Mouse (Mus musculus): ENCODE data around the gene Gm13283. TPM values are rescaled to one million over a fixed set of nuclear protein-coding genes. Genes with fewer than 3 reads are reported as not detected.
"Not testable (repeated sequence)": the region's sequence is repeated elsewhere in the genome, so short reads cannot be mapped to it uniquely, and the experiment has no call there.

The Gm13283 gene
- polyA plus RNA-seq, 1 experiment, result not detected

DNA sequence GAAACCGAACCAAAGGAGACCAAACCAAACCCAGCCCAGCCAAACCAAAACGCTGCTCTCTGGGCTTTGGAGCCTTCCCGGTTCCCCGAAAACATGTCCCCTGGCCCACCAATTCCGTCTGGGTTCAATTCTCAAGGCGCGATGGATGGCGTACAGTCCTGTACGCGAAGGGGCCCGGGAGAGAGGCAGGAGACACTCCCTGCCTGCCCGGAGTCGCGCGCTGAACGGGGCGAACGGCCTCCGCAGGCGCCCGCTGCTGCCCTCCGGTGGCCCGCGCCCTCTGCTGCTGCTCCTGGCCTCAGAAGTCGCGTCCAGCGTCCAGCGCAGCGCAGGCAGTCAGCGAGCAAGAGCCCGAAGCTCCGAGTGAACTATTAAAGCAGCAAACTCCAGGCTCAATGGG is 13.6 kb downstream of the Gm13283 start, which contains the start of gene Gm13290:
TSS of gene Gm13290 (plus strand) at position 301 of the 400 bp plus-strand sequence.
- not testable (repeated sequence) for H3K9me3 ChIP-seq (ENCODE audit: control insufficient read depth, low read length); H3K27me3 ChIP-seq (ENCODE audit: control insufficient read depth); H3K36me3 ChIP-seq (ENCODE audit: control insufficient read depth); H3K4me3 ChIP-seq (replicated peaks); H3K4me1 ChIP-seq (ENCODE audit: control insufficient read depth)

DNA sequence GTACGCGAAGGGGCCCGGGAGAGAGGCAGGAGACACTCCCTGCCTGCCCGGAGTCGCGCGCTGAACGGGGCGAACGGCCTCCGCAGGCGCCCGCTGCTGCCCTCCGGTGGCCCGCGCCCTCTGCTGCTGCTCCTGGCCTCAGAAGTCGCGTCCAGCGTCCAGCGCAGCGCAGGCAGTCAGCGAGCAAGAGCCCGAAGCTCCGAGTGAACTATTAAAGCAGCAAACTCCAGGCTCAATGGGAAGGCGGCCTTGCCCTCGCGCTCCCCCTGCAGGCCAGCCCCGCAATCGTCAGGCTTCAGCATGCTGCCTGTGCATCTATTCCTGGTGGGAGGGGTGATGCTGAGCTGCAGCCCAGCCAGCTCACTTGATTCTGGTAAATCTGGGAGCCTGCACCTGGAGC is 16.7 kb downstream of the Gm13283 start, which contains the start of gene Gm13289:
TSS of gene Gm13289 (plus strand) at position 301 of the 400 bp plus-strand sequence.
- H3K27me3 ChIP-seq (ENCODE audit: control insufficient read depth); H3K9me3 ChIP-seq (ENCODE audit: control insufficient read depth, low read length); H3K4me3 ChIP-seq (replicated peaks); H3K4me1 ChIP-seq (ENCODE audit: control insufficient read depth); H3K36me3 ChIP-seq (ENCODE audit: control insufficient read depth): not testable (repeated sequence)

DNA sequence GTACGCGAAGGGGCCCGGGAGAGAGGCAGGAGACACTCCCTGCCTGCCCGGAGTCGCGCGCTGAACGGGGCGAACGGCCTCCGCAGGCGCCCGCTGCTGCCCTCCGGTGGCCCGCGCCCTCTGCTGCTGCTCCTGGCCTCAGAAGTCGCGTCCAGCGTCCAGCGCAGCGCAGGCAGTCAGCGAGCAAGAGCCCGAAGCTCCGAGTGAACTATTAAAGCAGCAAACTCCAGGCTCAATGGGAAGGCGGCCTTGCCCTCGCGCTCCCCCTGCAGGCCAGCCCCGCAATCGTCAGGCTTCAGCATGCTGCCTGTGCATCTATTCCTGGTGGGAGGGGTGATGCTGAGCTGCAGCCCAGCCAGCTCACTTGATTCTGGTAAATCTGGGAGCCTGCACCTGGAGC is 19.6 kb downstream of the Gm13283 start, which contains the start of gene Gm13272:
TSS of gene Gm13272 (plus strand) at position 301 of the 400 bp plus-strand sequence.
- not testable (repeated sequence) for H3K36me3 ChIP-seq (ENCODE audit: control insufficient read depth); H3K4me1 ChIP-seq (ENCODE audit: control insufficient read depth); H3K9me3 ChIP-seq (ENCODE audit: control insufficient read depth, low read length); H3K27me3 ChIP-seq (ENCODE audit: control insufficient read depth); H3K4me3 ChIP-seq (replicated peaks)

DNA sequence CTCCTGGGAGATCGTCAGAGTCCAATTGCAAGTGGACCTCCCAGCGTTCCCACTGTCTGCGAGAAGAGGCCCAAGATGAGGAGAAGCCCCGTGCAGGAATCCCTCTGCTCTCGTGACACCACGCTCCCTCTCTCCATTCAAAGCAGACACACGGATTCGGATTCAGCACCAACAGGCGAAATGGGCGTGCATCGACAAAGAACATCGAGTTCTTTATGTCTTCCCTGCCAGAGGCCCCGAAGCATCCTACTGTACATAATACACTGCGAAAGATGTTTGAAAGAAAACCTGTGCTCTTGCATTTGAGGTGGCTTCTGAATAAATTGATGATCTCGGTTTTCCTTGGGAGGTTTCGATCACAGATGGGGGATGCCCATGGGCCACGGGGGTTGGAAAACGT is 20.4 kb downstream of the Gm13283 start:
- not testable (repeated sequence) for H3K36me3 ChIP-seq (ENCODE audit: control insufficient read depth); H3K27me3 ChIP-seq (ENCODE audit: control insufficient read depth); H3K9me3 ChIP-seq (ENCODE audit: control insufficient read depth, low read length); H3K4me1 ChIP-seq (ENCODE audit: control insufficient read depth); H3K4me3 ChIP-seq (replicated peaks)

DNA sequence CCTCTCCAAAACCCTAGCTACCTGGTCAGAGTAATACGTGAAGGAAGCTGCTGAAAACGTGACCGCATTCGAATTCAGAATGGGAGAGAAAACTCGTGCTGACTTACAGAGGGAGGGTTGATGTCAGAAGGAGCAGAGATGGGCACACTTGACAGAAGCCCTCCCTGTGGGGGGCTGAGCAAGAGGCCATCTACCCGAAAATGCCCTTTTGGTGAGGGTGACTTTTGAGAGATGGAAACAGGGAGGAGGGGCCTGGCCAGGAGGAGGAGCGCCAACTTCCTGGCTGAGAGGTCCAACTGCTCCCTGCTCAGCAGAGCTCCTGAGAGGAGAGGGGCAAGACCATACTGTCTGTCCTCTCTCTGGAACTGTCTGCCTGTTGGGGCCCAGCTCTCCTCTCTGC is 21.9 kb downstream of the Gm13283 start, which contains the start of gene Ifnz:
TSS of gene Ifnz (plus strand) at position 301 of the 400 bp plus-strand sequence.
- H3K4me3 ChIP-seq (replicated peaks); H3K36me3 ChIP-seq (ENCODE audit: control insufficient read depth); H3K4me1 ChIP-seq (ENCODE audit: control insufficient read depth); H3K27me3 ChIP-seq (ENCODE audit: control insufficient read depth); H3K9me3 ChIP-seq (ENCODE audit: control insufficient read depth, low read length): not testable (repeated sequence)

DNA sequence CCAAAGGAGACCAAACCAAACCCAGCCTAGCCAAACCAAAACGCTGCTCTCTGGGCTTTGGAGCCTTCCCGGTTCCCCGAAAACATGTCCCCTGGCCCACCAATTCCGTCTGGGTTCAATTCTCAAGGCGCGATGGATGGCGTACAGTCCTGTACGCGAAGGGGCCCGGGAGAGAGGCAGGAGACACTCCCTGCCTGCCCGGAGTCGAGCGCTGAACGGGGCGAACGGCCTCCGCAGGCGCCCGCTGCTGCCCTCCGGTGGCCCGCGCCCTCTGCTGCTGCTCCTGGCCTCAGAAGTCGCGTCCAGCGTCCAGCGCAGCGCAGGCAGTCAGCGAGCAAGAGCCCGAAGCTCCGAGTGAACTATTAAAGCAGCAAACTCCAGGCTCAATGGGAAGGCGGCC is 22.4 kb downstream of the Gm13283 start:
- not testable (repeated sequence) for H3K4me1 ChIP-seq (ENCODE audit: control insufficient read depth); H3K36me3 ChIP-seq (ENCODE audit: control insufficient read depth); H3K27me3 ChIP-seq (ENCODE audit: control insufficient read depth); H3K9me3 ChIP-seq (ENCODE audit: control insufficient read depth, low read length); H3K4me3 ChIP-seq (replicated peaks)

DNA sequence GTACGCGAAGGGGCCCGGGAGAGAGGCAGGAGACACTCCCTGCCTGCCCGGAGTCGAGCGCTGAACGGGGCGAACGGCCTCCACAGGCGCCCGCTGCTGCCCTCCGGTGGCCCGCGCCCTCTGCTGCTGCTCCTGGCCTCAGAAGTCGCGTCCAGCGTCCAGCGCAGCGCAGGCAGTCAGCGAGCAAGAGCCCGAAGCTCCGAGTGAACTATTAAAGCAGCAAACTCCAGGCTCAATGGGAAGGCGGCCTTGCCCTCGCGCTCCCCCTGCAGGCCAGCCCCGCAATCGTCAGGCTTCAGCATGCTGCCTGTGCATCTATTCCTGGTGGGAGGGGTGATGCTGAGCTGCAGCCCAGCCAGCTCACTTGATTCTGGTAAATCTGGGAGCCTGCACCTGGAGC is 25.5 kb downstream of the Gm13283 start, which contains the start of gene Gm13276:
TSS of gene Gm13276 (plus strand) at position 301 of the 400 bp plus-strand sequence.
- not testable (repeated sequence) for H3K4me3 ChIP-seq (replicated peaks); H3K4me1 ChIP-seq (ENCODE audit: control insufficient read depth); H3K36me3 ChIP-seq (ENCODE audit: control insufficient read depth); H3K9me3 ChIP-seq (ENCODE audit: control insufficient read depth, low read length); H3K27me3 ChIP-seq (ENCODE audit: control insufficient read depth)

DNA sequence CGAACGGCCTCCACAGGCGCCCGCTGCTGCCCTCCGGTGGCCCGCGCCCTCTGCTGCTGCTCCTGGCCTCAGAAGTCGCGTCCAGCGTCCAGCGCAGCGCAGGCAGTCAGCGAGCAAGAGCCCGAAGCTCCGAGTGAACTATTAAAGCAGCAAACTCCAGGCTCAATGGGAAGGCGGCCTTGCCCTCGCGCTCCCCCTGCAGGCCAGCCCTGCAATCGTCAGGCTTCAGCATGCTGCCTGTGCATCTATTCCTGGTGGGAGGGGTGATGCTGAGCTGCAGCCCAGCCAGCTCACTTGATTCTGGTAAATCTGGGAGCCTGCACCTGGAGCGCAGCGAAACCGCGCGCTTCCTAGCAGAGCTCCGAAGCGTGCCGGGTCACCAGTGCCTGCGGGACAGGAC is 28.5 kb downstream of the Gm13283 start, which contains the start of gene Gm13277:
TSS of gene Gm13277 (plus strand) at position 231 of the 400 bp plus-strand sequence.
- H3K9me3 ChIP-seq (ENCODE audit: control insufficient read depth, low read length); H3K4me1 ChIP-seq (ENCODE audit: control insufficient read depth); H3K36me3 ChIP-seq (ENCODE audit: control insufficient read depth); H3K27me3 ChIP-seq (ENCODE audit: control insufficient read depth); H3K4me3 ChIP-seq (replicated peaks): not testable (repeated sequence)

DNA sequence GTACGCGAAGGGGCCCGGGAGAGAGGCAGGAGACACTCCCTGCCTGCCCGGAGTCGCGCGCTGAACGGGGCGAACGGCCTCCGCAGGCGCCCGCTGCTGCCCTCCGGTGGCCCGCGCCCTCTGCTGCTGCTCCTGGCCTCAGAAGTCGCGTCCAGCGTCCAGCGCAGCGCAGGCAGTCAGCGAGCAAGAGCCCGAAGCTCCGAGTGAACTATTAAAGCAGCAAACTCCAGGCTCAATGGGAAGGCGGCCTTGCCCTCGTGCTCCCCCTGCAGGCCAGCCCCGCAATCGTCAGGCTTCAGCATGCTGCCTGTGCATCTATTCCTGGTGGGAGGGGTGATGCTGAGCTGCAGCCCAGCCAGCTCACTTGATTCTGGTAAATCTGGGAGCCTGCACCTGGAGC is 31.3 kb downstream of the Gm13283 start, which contains the start of gene Gm13278:
TSS of gene Gm13278 (plus strand) at position 301 of the 400 bp plus-strand sequence.
- not testable (repeated sequence) for H3K4me1 ChIP-seq (ENCODE audit: control insufficient read depth); H3K4me3 ChIP-seq (replicated peaks); H3K9me3 ChIP-seq (ENCODE audit: control insufficient read depth, low read length); H3K36me3 ChIP-seq (ENCODE audit: control insufficient read depth); H3K27me3 ChIP-seq (ENCODE audit: control insufficient read depth)

DNA sequence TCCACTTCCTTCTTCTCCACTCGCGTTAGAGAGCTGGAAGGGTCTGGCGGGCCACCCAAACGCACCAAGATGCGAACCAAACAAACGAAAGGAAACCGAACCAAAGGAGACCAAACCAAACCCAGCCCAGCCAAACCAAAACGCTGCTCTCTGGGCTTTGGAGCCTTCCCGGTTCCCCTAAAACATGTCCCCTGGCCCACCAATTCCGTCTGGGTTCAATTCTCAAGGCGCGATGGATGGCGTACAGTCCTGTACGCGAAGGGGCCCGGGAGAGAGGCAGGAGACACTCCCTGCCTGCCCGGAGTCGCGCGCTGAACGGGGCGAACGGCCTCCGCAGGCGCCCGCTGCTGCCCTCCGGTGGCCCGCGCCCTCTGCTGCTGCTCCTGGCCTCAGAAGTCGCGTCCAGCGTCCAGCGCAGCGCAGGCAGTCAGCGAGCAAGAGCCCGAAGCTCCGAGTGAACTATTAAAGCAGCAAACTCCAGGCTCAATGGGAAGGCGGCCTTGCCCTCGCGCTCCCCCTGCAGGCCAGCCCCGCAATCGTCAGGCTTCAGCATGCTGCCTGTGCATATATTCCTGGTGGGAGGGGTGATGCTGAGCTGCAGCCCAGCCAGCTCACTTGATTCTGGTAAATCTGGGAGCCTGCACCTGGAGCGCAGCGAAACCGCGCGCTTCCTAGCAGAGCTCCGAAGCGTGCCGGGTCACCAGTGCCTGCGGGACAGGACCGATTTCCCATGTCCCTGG is 34.2 kb downstream of the Gm13283 start, which contains the start of gene Gm13275:
TSS of gene Gm13275 (plus strand) at position 552 of the 740 bp plus-strand sequence.
- not testable (repeated sequence) for H3K4me3 ChIP-seq (replicated peaks); H3K36me3 ChIP-seq (ENCODE audit: control insufficient read depth); H3K4me1 ChIP-seq (ENCODE audit: control insufficient read depth); H3K27me3 ChIP-seq (ENCODE audit: control insufficient read depth); H3K9me3 ChIP-seq (ENCODE audit: control insufficient read depth, low read length)

DNA sequence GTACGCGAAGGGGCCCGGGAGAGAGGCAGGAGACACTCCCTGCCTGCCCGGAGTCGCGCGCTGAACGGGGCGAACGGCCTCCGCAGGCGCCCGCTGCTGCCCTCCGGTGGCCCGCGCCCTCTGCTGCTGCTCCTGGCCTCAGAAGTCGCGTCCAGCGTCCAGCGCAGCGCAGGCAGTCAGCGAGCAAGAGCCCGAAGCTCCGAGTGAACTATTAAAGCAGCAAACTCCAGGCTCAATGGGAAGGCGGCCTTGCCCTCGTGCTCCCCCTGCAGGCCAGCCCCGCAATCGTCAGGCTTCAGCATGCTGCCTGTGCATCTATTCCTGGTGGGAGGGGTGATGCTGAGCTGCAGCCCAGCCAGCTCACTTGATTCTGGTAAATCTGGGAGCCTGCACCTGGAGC is 37.2 kb downstream of the Gm13283 start, which contains the start of gene Gm13279:
TSS of gene Gm13279 (plus strand) at position 301 of the 400 bp plus-strand sequence.
- H3K36me3 ChIP-seq (ENCODE audit: control insufficient read depth); H3K4me3 ChIP-seq (replicated peaks); H3K27me3 ChIP-seq (ENCODE audit: control insufficient read depth); H3K4me1 ChIP-seq (ENCODE audit: control insufficient read depth); H3K9me3 ChIP-seq (ENCODE audit: control insufficient read depth, low read length): not testable (repeated sequence)

DNA sequence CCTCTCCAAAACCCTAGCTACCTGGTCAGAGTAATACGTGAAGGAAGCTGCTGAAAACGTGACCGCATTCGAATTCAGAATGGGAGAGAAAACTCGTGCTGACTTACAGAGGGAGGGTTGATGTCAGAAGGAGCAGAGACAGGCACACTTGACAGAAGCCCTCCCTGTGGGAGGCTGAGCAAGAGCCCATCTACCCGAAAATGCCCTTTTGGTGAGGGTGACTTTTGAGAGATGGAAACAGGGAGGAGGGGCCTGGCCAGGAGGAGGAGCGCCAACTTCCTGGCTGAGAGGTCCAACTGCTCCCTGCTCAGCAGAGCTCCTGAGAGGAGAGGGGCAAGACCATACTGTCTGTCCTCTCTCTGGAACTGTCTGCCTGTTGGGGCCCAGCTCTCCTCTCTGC is 39.4 kb downstream of the Gm13283 start, which contains the start of gene Gm13285:
TSS of gene Gm13285 (plus strand) at position 301 of the 400 bp plus-strand sequence.
- not testable (repeated sequence) for H3K4me3 ChIP-seq (replicated peaks)

DNA sequence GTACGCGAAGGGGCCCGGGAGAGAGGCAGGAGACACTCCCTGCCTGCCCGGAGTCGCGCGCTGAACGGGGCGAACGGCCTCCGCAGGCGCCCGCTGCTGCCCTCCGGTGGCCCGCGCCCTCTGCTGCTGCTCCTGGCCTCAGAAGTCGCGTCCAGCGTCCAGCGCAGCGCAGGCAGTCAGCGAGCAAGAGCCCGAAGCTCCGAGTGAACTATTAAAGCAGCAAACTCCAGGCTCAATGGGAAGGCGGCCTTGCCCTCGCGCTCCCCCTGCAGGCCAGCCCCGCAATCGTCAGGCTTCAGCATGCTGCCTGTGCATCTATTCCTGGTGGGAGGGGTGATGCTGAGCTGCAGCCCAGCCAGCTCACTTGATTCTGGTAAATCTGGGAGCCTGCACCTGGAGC is 43.0 kb downstream of the Gm13283 start, which contains the start of gene Gm13287:
TSS of gene Gm13287 (plus strand) at position 301 of the 400 bp plus-strand sequence.
- H3K4me1 ChIP-seq (ENCODE audit: control insufficient read depth); H3K36me3 ChIP-seq (ENCODE audit: control insufficient read depth); H3K9me3 ChIP-seq (ENCODE audit: control insufficient read depth, low read length); H3K27me3 ChIP-seq (ENCODE audit: control insufficient read depth); H3K4me3 ChIP-seq (replicated peaks): not testable (repeated sequence)

More for the DNA sequence above, 39.4 kb downstream of the Gm13283 start, which contains the start of gene Gm13285:
- not testable (repeated sequence) for H3K4me1 ChIP-seq (ENCODE audit: control insufficient read depth); H3K27me3 ChIP-seq (ENCODE audit: control insufficient read depth); H3K36me3 ChIP-seq (ENCODE audit: control insufficient read depth); H3K9me3 ChIP-seq (ENCODE audit: control insufficient read depth, low read length)

DNA sequence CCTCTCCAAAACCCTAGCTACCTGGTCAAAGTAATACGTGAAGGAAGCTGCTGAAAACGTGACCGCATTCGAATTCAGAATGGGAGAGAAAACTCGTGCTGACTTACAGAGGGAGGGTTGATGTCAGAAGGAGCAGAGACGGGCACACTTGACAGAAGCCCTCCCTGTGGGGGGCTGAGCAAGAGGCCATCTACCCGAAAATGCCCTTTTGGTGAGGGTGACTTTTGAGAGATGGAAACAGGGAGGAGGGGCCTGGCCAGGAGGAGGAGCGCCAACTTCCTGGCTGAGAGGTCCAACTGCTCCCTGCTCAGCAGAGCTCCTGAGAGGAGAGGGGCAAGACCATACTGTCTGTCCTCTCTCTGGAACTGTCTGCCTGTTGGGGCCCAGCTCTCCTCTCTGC is 45.3 kb downstream of the Gm13283 start, which contains the start of gene Gm13288:
TSS of gene Gm13288 (plus strand) at position 301 of the 400 bp plus-strand sequence.
- H3K4me1 ChIP-seq (ENCODE audit: control insufficient read depth); H3K27me3 ChIP-seq (ENCODE audit: control insufficient read depth); H3K9me3 ChIP-seq (ENCODE audit: control insufficient read depth, low read length); H3K4me3 ChIP-seq (replicated peaks); H3K36me3 ChIP-seq (ENCODE audit: control insufficient read depth): not testable (repeated sequence)
